Mouse (Mus musculus): Measurements from ENCODE around the gene Stom.

The Stom gene

DNA sequence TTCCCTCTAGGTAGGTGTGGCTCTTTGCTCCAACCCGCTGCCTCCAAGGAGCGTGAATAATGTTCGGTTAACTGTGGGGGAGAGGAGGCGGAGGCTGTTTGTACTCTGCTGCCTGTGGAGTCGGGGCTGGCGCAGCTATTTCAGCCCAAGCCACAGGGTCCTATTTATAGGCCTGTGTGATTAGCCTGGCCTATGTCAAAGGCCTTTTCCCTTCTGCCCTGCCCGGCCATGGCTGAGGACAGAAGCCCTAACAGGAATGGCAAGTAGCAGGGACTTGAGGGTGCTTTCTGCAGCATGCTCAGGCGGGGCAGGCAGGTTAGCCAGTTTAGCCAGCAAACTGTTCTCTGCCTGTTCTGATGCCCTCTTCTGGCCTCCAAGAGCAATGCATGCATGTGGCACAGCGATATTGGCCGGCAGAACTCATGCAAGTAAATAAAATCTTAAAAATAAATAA, 66.2 kb downstream of the Stom start:
- peak; percentile 21 for DNase-seq

DNA sequence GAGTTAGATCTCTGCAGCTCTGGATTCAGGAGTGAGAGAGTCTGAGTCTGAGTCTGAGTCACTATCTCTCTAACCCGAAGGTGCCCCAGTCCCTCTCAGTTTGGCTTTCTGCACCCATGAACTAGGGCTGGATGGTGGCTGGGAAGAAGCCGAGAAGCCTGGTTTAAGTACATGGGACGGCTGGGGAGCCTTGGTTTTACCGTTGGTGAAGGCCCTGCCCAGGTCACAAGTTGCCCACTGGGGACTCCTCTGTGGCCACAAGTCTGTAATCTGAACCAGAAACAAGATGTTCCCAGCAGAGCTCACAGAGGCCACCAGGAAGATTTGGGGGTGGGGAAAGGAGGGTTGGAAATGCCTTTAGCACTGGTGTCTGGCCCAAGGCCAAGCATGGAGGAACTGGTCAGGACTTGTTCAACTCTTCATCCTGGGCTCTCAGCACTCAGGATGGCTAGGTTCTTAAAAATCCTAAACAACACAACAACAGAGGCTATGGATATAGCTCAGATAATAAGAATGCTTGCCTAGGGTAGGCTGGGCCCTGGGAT, 67.0 kb downstream of the Stom start:
- no peak for DNase-seq

DNA sequence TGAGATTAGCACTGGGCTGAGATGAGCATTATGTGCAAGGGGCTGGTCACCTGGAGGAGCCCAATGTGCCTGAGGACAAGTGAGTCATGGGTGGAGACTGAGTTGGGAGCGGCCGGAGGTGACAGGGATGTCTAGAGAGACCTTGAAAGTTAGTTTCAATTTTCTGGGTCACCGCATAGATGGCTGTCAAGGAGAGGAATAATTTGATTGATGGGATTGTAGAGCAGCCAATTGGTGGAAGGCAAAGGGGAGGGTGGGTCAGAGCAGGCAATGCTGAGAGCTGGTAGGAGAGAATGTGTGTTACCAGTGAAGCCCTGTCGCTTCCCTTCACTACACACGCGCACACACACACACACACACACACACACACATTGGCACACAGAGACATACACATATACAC, 67.6 kb downstream of the Stom start:
- DNase-seq = no peak

DNA sequence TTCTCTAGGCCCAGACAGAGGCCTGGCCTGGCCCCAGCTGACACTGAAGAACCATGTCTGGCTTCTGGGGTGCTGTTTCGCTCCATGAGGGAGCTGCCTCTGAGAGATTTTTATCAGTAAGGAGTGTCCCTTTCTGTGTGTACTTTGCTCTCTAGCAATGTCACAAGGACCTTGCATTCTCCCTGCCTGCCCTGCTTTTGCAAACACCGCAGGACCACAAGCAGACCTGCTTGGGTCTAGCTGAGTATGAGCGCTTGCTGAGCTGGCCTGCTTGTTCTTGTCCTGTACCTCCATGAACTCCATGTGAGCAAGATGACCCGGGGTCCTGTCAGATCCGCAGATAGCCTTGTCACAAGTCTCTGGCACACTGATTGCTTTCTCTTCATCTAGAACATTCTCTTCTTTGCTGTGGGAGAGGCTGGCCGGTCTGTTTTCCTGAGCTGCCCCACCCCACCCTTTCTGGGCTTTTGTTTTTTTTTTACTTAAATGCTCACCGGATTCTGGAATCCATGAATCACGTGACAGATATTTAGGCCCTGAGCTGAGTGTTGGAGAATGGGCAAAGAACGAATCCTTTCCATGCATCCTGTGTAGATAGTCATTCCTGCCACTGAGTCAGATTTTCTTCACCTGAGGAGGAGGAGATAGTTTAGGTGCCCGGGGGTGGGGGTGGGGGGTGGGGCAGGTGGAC, 68.8 kb downstream of the Stom start:
- DNase-seq = no peak

DNA sequence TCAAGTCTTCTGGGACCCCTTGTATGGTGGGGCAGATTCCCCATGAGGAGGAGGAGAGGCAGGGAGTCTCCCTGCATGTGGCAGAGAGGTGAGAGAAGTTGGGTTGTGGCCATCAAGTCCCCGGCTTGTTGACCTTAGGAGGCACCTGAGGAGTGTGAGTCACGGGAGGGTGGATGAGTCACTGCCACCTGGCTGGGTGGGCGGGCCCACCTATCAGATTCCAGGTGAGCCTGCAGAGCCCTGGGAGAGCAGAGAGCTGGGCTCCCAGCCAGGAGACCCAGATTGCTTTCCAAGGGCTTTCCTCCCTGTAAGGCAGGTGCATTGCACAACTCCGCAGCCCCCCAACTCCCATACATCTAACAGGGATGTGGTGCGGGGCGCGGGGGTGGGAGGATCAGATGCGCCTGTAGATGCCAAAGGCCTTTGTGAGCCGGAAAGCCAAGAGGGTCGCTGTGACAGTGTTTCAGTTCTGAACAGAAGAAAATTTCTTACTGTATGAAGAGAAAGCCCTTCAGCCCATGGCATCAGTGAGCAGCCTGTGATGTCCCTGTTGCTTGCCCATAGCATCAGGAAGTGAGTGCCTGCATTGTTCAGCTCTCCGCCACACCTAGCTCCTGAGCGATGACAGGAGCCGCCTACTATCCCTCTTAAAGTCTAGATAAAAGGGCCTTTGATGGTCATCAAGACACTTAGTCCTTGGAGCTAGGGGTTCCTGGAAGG, 69.5 kb downstream of the Stom start:
- DNase-seq = no peak

DNA sequence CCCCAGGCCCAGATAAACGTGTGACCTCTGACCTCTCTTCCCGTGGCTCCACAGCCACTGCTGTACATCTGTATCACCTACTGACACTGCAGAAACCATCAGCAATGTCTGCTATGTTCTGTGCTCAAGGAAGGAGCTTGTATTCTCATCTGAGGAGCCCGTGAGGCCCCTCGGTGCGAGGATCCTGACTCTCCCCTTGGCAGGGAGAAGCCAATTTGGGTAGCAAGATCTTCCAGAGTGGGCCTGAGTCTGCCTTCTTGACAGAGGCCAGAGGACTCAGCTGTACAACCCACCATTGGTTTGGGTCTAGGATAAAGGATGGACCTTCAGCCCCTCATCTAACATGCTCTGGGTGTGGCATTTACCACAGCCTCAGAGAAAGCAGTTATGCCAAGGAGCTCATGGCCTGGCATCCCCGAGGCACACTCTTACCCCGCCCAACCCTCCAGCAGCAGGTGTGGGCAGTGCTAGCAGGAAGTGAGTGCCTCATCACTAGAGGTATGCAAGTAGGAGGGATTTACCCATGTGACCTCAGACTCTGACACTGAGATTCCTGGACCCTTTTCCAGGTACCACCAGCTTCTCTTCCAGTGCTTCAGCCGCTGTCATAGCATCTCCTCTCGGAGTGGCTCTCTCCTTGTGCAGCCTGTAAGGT, 70.4 kb downstream of the Stom start:
- DNase-seq = no peak

DNA sequence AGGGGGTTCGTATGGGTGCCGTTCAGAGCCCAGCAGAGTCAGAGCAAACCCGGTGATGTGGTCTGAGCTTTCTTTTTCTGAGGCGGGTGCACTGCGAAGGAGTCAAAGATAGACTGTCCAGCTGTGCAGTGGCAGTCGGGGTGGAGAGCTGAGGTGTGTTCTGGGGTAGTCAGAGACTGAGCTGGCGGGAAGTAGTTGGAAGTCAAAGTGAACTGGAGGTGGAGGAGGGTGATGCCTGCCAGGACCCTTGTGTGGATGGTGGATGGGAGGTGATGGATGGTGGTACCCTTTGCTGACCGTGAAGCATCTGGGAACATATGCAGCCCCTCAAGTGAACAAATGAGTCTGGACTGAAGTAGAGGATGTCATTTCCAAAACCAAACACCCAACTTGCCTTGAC, 71.0 kb downstream of the Stom start:
- DNase-seq = no peak

DNA sequence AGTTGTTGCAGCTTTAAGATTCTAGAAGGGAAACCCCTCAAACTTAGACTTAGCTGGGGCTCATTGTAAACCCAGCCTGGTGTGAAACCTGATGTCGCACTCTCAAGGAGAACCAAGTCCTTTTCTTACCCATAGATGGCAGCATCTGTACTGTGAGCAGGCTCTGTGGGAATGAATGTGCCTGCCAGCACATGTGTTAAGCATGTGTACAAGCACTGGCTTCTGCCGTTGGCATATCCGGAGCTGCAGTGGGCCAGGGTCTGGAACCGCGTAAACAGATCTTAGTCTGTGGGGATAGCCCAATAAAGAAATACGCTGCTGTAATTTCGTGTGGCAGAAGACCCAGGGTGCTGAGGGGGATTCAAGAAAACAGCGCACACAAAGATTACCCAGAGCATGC, 71.5 kb downstream of the Stom start:
- DNase-seq = no peak

DNA sequence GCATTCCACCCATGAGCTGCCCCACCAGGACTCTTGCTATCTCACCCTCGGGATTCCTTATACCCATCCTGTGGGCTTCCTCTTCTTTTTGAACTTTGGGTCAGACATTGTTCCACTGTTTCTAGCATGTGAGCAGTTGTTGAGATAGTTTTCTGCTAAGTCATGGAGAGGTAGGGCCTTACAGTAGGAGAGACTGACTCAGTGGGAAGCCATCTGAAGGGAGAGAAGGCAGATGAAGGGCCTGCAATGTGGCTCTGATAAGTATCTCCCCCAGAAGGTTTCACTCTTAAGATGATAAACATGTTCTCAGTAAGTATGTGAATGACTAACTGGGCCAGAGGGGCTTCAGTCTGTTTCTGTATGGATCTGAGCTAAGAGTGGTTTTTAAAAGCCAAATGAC, 72.7 kb downstream of the Stom start:
- DNase-seq = no peak

Data from cerebellum, adult 11 months (tissue).